Mouse (Mus musculus) kidney, adult 2 months (tissue): ENCODE measurements at regions not wholly inside any gene's neighbourhood (a gene's known extent, or its start where the extent isn't known, plus 50 kb on each side); places are given as distances from the start of the nearest gene placed in this dataset.

Experiments used
- CTCF ChIP-seq: fragments of 200-500 bp; conservative IDR thresholded peaks from 2 replicates; pipeline ENCODE4 v1.5.1; 2011; ENCODE audit warnings: low read depth, mild to moderate bottlenecking, control low read depth, low read length, moderate library complexity, mixed read lengths; ENCODE audit not compliant: insufficient read depth, insufficient read length
- POLR2A ChIP-seq: fragments of 200-500 bp; IDR thresholded peaks from one replicate; pipeline ENCODE4 v1.6.1; 2011; ENCODE audit warnings: low read depth, low read length, control low read depth

DNA sequence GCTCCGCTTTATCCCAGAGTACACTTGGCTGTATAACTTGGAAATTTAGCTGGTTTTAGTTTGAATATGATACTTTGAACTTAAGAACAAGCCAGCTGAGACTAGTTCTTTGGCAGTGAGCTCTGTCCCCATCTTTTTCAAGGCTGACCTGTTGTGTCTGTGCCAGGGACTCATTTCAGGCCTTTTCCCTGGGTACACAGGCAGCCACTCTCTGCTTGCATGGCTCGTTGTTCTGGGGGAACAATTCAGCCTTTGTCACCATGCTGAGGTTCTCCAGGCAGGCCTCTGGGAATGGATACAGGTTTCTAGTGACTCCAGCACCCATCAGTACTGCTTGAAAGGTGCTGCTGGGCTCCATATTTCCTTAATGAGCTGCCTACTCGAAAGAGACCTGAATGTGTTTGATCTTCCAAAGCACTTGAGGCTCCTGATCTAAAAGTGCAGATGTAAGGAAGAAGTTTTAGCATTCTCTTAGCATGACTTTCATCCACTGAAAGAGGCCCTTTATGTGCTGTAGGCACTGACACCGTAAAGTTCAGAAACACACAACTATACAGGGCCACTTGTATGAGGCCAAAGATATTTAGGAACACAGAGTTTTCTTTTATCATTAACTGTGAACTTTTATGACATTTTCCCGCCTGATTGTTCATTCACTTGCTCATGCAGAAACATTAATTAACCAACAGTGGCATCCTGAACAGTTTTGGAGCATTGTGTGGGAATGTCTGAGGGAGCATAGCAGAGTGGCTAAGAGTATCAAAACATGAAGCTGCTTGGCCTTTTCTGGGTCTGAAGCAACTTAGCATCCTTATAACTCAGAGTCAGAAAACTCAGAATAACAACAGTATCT, 99.6 kb upstream of the Sptbn1 start:
- TF ChIP-seq CTCF (no peak), POLR2A (no peak)
